Mouse (Mus musculus) brain, embryonic 14.5 days (tissue): ENCODE results near the gene Abcg2.

ENCODE experiments used
- CTCF ChIP-seq: fragments of 200-500 bp; IDR thresholded peaks from 2 replicates; pipeline ENCODE4 v1.5.1; 2012; ENCODE audit warnings: inconsistent platforms, mild to moderate bottlenecking, moderate library complexity, borderline replicate concordance; ENCODE audit not compliant: insufficient read depth, insufficient read length; ENCODE audit errors: extremely low read depth
- POLR2A ChIP-seq: fragments of 200-500 bp; IDR thresholded peaks from 2 replicates; pipeline ENCODE4 v1.6.1; 2012; ENCODE audit warnings: mild to moderate bottlenecking, inconsistent platforms, borderline replicate concordance; ENCODE audit not compliant: poor library complexity, insufficient read depth, insufficient read length, severe bottlenecking; ENCODE audit errors: extremely low read depth

DNA sequence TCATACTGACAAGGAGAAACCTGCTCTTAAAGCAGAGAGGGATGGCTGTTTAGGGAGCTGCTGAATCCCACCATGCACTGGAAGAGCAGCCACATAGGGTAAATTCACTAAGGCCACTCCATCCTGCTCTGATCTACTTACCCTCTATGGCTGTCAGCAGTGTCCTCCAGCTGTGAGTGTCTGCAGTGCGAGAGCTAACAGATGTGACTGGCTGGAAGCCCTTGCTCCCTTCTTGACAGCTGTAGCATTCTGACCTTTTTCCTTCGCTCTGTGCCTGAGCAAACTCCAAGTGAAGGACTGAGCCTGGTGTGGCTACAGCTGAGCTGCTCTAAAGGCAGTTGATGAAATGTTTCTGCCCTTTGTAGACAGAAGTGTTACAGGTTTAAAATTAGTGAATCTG is 107.3 kb downstream of the Abcg2 start:
- no peak for TF ChIP-seq POLR2A
- no peak for TF ChIP-seq CTCF
